Mouse (Mus musculus): ENCODE measurements around the gene Adh1. TPM values are rescaled to one million over a fixed set of nuclear protein-coding genes. Genes with fewer than 3 reads are reported as not detected.

Adh1 gene
- polyA plus RNA-seq, 1 experiment, result not detected

DNA sequence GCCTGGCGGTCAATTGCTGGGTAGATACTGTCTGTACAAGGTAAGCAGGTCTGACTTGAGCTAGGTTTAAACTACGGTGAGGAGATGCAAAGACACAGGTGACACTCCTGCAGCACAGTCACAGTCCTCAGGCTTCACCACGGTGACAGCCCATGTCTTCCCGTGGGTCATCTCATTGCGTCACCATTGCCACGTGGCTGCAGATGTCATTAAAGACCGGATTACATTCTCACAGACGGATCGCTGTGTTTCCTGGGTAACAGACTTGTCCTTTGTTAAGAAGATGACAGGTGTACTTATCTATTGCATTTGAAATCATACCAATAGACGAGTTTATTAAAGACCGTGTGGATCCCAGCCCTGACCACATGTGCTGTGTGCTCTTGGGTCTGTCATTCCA is 39.7 kb upstream of the Adh1 start:
- Histone ChIP-seq H3K4me3 (no peak overlapping the region), H3K27me3 (ENCODE audit: control insufficient read depth, insufficient read depth, insufficient read length) (no peaks in the 10 kb centered on the region)
- TF ChIP-seq POLR2A (IDR thresholded peaks at IDR 0.05; ENCODE audit: insufficient read length, low read depth) (no peak), USF1 (IDR thresholded peaks at IDR 0.05; ENCODE audit: low read depth) (no peak), CEBPB (IDR thresholded peaks at IDR 0.05; ENCODE audit: insufficient read depth, poor library complexity, severe bottlenecking) (no peak), MAX (IDR thresholded peaks at IDR 0.05; ENCODE audit: low read depth) (no peak), MYOG (IDR thresholded peaks at IDR 0.05; ENCODE audit: control insufficient read depth in 1 of 3, insufficient read depth in 1 of 3, insufficient read length in 2 of 3, low read depth in 2 of 3) (no peak), TCF3 (IDR thresholded peaks at IDR 0.05; ENCODE audit: insufficient read length, low read depth) (no peak), TCF12 (IDR thresholded peaks at IDR 0.05; ENCODE audit: insufficient read depth, poor library complexity, severe bottlenecking) (no peak), POLR2AphosphoS2 (IDR thresholded peaks at IDR 0.05; ENCODE audit: insufficient read length, low read depth) (no peak), REST (IDR thresholded peaks at IDR 0.05; ENCODE audit: insufficient read depth, insufficient read length) (no peak), MYOD1 (IDR thresholded peaks at IDR 0.05; ENCODE audit: control insufficient read depth in 1 of 3, insufficient read length in 2 of 3, low read depth in 2 of 3) (no peak), E2F4 (IDR thresholded peaks at IDR 0.05; ENCODE audit: insufficient read depth) (no peak), SRF (IDR thresholded peaks at IDR 0.05; ENCODE audit: control insufficient read depth, insufficient read length, low read depth) (no peak)

DNA sequence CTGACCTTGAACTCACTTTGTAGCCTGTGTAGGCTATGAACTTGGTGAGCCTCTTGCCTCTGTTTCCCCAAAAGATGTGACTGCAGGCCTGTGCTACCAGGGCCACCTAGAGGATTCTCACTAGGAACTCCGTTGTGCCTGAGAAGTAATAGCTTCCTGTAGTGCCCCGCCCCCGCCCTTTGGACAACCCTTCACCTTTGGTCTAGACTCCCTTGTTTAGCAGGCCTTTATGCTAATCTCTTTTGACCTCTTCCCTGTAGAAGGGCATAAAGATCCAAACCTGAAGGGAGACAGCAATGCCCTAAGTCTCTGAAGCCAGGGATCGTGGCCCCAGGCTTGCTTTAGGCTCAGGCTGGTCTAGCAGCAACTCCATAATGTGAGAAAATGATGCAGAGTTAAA is 38.3 kb upstream of the Adh1 start:
- H3K27me3 ChIP-seq (ENCODE audit: control insufficient read depth, insufficient read depth, insufficient read length), result no peaks in the 10 kb centered on the region
- H3ac ChIP-seq (ENCODE audit: control insufficient read depth, insufficient read length), result no peak overlapping the region
- peaks cover 19% of the 10 kb centered on the region for H3K79me2 ChIP-seq (ENCODE audit: control insufficient read depth, insufficient read depth)
- H3K36me3 ChIP-seq (ENCODE audit: control insufficient read depth, insufficient read depth), result peaks cover 29% of the 10 kb centered on the region
- TF ChIP-seq USF1 (IDR thresholded peaks at IDR 0.05; ENCODE audit: low read depth), result no peak
- no peak for TF ChIP-seq TCF3 (IDR thresholded peaks at IDR 0.05; ENCODE audit: insufficient read length, low read depth)
- TF ChIP-seq POLR2AphosphoS2 (IDR thresholded peaks at IDR 0.05; ENCODE audit: insufficient read length, low read depth), result no peak
- TF ChIP-seq MAX (IDR thresholded peaks at IDR 0.05; ENCODE audit: low read depth), result no peak
- no peak for TF ChIP-seq POLR2A (IDR thresholded peaks at IDR 0.05; ENCODE audit: insufficient read length, low read depth)
- no peak overlapping the region for H3K4me2 ChIP-seq (ENCODE audit: low read depth)
- H3K4me3 ChIP-seq, result no peak overlapping the region

More for the DNA sequence above, 39.7 kb upstream of the Adh1 start:
- Histone ChIP-seq H3K79me2 (ENCODE audit: control insufficient read depth, insufficient read depth) (peaks cover 19% of the 10 kb centered on the region), H3K4me2 (ENCODE audit: low read depth) (no peak overlapping the region), H3K36me3 (ENCODE audit: control insufficient read depth, insufficient read depth) (peaks cover 15% of the 10 kb centered on the region), H3ac (ENCODE audit: control insufficient read depth, insufficient read length) (no peak overlapping the region)

DNA sequence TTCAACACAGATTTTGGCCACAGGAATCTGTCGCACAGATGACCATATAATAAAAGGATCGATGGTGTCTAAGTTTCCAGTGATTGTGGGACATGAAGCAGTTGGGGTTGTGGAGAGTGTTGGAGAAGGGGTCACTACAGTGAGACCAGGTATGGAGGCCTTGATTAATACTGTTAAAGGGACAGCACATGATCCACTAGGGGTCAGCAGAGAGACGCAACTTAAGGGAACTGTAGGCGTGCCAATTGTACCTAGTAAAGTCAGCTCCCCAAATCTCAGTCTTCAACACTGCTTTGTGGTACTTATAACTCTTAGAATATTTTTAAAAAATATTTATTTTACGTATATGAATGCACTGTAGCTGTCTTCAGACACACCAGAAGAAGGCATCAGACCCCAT is 37.8 kb upstream of the Adh1 start:
- TF ChIP-seq POLR2AphosphoS2 (IDR thresholded peaks at IDR 0.05; ENCODE audit: insufficient read length, low read depth) (no peak), TCF12 (IDR thresholded peaks at IDR 0.05; ENCODE audit: insufficient read depth, poor library complexity, severe bottlenecking) (no peak), MYOD1 (IDR thresholded peaks at IDR 0.05; ENCODE audit: control insufficient read depth in 1 of 3, insufficient read length in 2 of 3, low read depth in 2 of 3) (no peak), USF1 (IDR thresholded peaks at IDR 0.05; ENCODE audit: low read depth) (no peak), TCF3 (IDR thresholded peaks at IDR 0.05; ENCODE audit: insufficient read length, low read depth) (no peak), REST (IDR thresholded peaks at IDR 0.05; ENCODE audit: insufficient read depth, insufficient read length) (no peak), POLR2A (IDR thresholded peaks at IDR 0.05; ENCODE audit: insufficient read length, low read depth) (no peak), MAX (IDR thresholded peaks at IDR 0.05; ENCODE audit: low read depth) (no peak), SRF (IDR thresholded peaks at IDR 0.05; ENCODE audit: control insufficient read depth, insufficient read length, low read depth) (no peak), CEBPB (IDR thresholded peaks at IDR 0.05; ENCODE audit: insufficient read depth, poor library complexity, severe bottlenecking) (no peak)
- Histone ChIP-seq H3K27me3 (ENCODE audit: control insufficient read depth, insufficient read depth, insufficient read length) (no peaks in the 10 kb centered on the region), H3K36me3 (ENCODE audit: control insufficient read depth, insufficient read depth) (peaks cover 33% of the 10 kb centered on the region), H3K4me3 (no peak overlapping the region), H3ac (ENCODE audit: control insufficient read depth, insufficient read length) (no peak overlapping the region), H3K4me2 (ENCODE audit: low read depth) (no peak overlapping the region), H3K79me2 (ENCODE audit: control insufficient read depth, insufficient read depth) (peaks cover 19% of the 10 kb centered on the region)

DNA sequence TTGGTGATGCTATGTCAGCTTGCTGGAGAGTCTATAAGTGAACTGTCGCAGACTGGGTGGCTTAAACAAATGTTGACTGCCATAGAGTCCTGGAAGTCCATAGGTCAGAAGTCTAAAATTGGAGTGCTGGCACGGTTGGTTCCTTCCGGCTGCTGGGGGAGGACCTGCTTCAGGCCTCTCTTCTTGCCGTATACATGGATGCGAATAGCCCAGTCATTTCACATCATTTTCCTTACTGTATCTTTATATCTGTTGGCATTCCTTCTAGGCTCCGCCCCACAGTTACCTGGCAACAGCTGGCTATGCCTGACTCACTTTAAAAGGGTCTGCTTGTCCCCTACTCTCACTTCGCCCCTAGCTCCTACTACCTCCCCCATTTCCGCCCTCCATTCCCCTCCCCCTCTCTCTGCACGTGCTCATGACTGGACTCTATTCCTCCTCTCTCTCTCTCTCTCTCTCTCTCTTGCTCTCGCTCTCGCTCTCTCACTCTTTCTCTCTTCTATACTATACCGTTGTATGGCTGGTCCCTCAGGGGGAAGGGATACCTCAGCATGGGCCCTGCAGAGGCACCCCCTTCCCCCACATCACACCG is 36.3 kb upstream of the Adh1 start:
- peaks cover 44% of the 10 kb centered on the region for H3K36me3 ChIP-seq (ENCODE audit: control insufficient read depth, insufficient read depth)
- no peaks in the 10 kb centered on the region for H3K27me3 ChIP-seq (ENCODE audit: control insufficient read depth, insufficient read depth, insufficient read length)
- H3K4me3 ChIP-seq, result no peak overlapping the region
- peaks cover 12% of the 10 kb centered on the region for H3K79me2 ChIP-seq (ENCODE audit: control insufficient read depth, insufficient read depth)
- no peak for TF ChIP-seq REST (IDR thresholded peaks at IDR 0.05; ENCODE audit: insufficient read depth, insufficient read length)
- TF ChIP-seq POLR2AphosphoS2 (IDR thresholded peaks at IDR 0.05; ENCODE audit: insufficient read length, low read depth), result no peak
- TF ChIP-seq MAX (IDR thresholded peaks at IDR 0.05; ENCODE audit: low read depth), result no peak
- no peak for TF ChIP-seq MYOD1 (IDR thresholded peaks at IDR 0.05; ENCODE audit: control insufficient read depth in 1 of 3, insufficient read length in 2 of 3, low read depth in 2 of 3)
- H3K4me2 ChIP-seq (ENCODE audit: low read depth), result no peak overlapping the region
- H3ac ChIP-seq (ENCODE audit: control insufficient read depth, insufficient read length), result no peak overlapping the region

DNA sequence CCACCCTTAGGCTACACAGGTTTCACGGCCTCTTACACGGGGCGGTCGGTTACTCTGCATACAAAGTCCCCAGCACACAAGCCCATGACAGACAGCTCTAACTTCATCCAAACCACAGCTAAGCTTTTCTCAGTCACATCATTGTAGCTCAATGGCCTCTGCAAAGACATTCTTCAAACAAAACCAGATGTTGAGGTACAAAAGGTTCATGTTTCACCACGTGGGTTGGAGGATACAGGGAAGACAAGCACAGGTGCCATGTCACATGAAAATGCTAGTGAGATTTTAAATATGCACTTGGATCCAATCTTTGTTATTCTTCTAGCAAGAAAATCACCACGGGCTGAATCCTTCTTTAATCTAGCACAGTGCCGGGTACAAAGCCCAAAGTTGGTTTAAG is 35.5 kb upstream of the Adh1 start:
- H3K4me2 ChIP-seq (ENCODE audit: low read depth), result no peak overlapping the region
- H3ac ChIP-seq (ENCODE audit: control insufficient read depth, insufficient read length), result no peak overlapping the region
- peaks cover 3% of the 10 kb centered on the region for H3K79me2 ChIP-seq (ENCODE audit: control insufficient read depth, insufficient read depth)
- H3K27me3 ChIP-seq (ENCODE audit: control insufficient read depth, insufficient read depth, insufficient read length), result no peaks in the 10 kb centered on the region
- TF ChIP-seq CEBPB (IDR thresholded peaks at IDR 0.05; ENCODE audit: insufficient read depth, poor library complexity, severe bottlenecking), result no peak
- no peak for TF ChIP-seq POLR2AphosphoS2 (IDR thresholded peaks at IDR 0.05; ENCODE audit: insufficient read length, low read depth)
- TF ChIP-seq MYOD1 (IDR thresholded peaks at IDR 0.05; ENCODE audit: control insufficient read depth in 1 of 3, insufficient read length in 2 of 3, low read depth in 2 of 3), result no peak
- TF ChIP-seq REST (IDR thresholded peaks at IDR 0.05; ENCODE audit: insufficient read depth, insufficient read length), result no peak
- H3K36me3 ChIP-seq (ENCODE audit: control insufficient read depth, insufficient read depth), result peaks cover 50% of the 10 kb centered on the region
- H3K4me3 ChIP-seq, result no peak overlapping the region

Measured in myocyte (in vitro differentiated cells).